Mouse (Mus musculus) lung, embryonic 16.5 days (tissue): ENCODE measurements around the gene Tmem210. TPM values are rescaled to one million over a fixed set of nuclear protein-coding genes. Genes with fewer than 3 reads are reported as not detected.
A peak's percentile ranks its signal among the peaks of the same experiment; 100 is the strongest.

Experiments
- ATAC-seq: fragments of 200-750 bp; cut with Nextera tagmentation; 2 replicates; pipeline ENCODE4 v1.8.0; 2017; ENCODE audit warnings: low read depth, mild to moderate bottlenecking, moderate library complexity
- H3K27ac ChIP-seq: fragments of 300-500 bp; sonication (generic); 2 replicates; pipeline ENCODE4 v1.5.1; 2014; ENCODE audit warnings: mild to moderate bottlenecking, control low read depth, low read length
- H3K27me3 ChIP-seq: fragments of 300-500 bp; sonication (generic); 2 replicates; pipeline ENCODE4 v1.6.1; 2014; ENCODE audit warnings: low read depth, low read length, mixed read lengths; ENCODE audit not compliant: control insufficient read depth, insufficient read depth
- H3K36me3 ChIP-seq: fragments of 300-500 bp; sonication (generic); 2 replicates; pipeline ENCODE4 v1.6.1; 2014; ENCODE audit warnings: low read length; ENCODE audit not compliant: control insufficient read depth, insufficient read depth
- H3K4me1 ChIP-seq: fragments of 300-500 bp; sonication (generic); replicated peaks from 2 replicates; pipeline ENCODE4 v1.6.1; 2014; ENCODE audit warnings: low read length, mixed read lengths; ENCODE audit not compliant: control insufficient read depth, insufficient read depth
- H3K4me2 ChIP-seq: fragments of 300-500 bp; sonication (generic); 2 replicates; pipeline ENCODE4 v1.6.1; 2014; ENCODE audit warnings: low read depth, low read length, control low read depth
- H3K4me3 ChIP-seq: fragments of 300-500 bp; sonication (generic); 2 replicates; pipeline ENCODE4 v1.5.1; 2014; ENCODE audit warnings: mild to moderate bottlenecking, low read length, control low read depth
- H3K9ac ChIP-seq: fragments of 300-500 bp; sonication (generic); 2 replicates; pipeline ENCODE4 v1.6.1; 2014; ENCODE audit warnings: low read length, control low read depth
- H3K9me3 ChIP-seq: fragments of 300-500 bp; sonication (generic); 2 replicates; pipeline ENCODE4 v1.6.1; 2016; ENCODE audit warnings: low read length; ENCODE audit not compliant: control insufficient read depth
- WGBS: fragments of 180-500 bp; shearing (Covaris S2); extraction: QIAGEN DNeasy Blood & Tissue Kit; methylation state at CpG from one replicate; pipeline ENCODE4 v1.1.7; 2014; 5-methylcytosine and 5-hydroxymethylcytosine counted together
- polyA plus RNA-seq: library from polyadenylated mRNA; unstranded; fragments of >200 nt; fragmentation: Nextera tagmentation; extraction: Ambion mirVana; gene quantifications from 2 replicates; pipeline ENCODE4 v1.2.1, GENCODE M21; 2015

Gene Tmem210
- polyA plus RNA-seq, 1 experiment from 2014 or later: not detected

DNA sequence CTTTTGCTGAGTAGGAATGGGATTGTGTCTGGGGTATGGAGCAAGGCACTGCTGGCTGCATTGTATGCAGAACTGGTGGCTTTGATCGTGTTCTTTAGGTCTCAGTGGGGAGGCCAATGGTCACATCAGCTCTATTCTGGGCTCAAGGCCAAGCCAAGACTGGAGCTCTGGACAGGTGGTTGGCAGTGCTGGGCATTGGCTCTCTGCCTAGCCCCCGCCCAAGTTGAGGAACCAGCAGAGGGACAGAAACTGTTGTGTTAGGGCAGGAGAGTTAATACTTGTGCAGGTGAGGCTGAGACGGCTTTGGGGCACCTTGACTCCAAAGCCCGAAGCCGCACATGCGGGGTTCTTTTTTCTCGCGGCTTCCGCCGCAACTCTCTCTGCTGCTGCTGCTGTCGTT lies 1.7 kb downstream of the Tmem210 start, which contains the start of gene Lrrc26:
TSS of gene Lrrc26 (plus strand) at position 265 of the 400 bp plus-strand sequence.
- peak within 1 kb of the TSS; percentile 46; the same call in 1 of the 2 replicates for H3K9ac ChIP-seq
- H3K36me3 ChIP-seq: peaks cover 13% of the 10 kb centered on the region
- H3K4me3 ChIP-seq: peak within 1 kb of the TSS; percentile 42
- WGBS: 8% methylated on average over 11 of the region's 11 CpGs
- no peaks in the 10 kb centered on the region for H3K9me3 ChIP-seq
- H3K4me2 ChIP-seq: peak within 1 kb of the TSS; percentile 47
- H3K27ac ChIP-seq: 0 out of 2 replicates have a peak within 1 kb of the TSS, but pooled peaks have one; percentile 4
- H3K4me1 ChIP-seq: peaks cover 29% of the 10 kb centered on the region
- ATAC-seq: no peak
- peaks cover 46% of the 10 kb centered on the region for H3K27me3 ChIP-seq

DNA sequence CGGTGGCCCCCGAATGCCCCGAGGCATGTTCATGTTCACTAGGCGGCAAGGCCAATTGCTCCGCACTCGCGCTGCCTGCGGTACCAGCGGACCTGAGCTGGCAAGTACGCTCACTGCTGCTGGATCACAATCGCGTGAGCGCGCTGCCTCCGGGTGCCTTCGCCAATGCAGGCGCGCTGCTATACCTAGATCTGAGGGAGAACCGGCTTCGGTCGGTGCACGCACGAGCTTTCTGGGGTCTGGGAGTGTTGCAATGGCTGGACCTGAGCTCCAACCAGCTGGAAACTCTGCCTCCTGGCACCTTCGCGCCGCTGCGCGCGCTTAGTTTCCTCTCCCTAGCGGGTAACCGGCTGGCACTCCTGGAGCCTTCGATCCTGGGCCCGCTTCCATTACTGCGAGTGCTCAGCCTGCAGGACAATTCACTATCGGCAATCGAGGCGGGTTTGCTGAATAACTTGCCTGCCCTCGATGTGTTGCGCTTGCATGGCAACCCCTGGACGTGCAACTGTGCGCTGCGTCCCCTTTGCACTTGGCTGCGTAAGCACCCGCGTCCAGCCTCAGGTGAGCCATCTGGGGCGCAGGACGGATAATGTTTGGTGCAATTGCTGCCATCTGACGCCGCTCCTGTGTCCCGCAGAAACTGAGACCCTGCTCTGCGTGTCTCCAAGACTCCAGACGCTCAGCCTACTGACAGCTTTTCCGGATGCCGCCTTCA lies 2.3 kb downstream of the Tmem210 start:
- ATAC-seq: no peak
- peak overlapping the region; percentile 46; the same call in 1 of the 2 replicates for H3K9ac ChIP-seq
- H3K27me3 ChIP-seq: peaks cover 46% of the 10 kb centered on the region
- peak overlapping the region; percentile 42 for H3K4me3 ChIP-seq
- H3K4me2 ChIP-seq: peak overlapping the region; percentile 47
- H3K36me3 ChIP-seq: peaks cover 7% of the 10 kb centered on the region
- WGBS: 2% methylated on average over 54 of the region's 54 CpGs
- peaks cover 29% of the 10 kb centered on the region for H3K4me1 ChIP-seq
- no peak overlapping the region for H3K27ac ChIP-seq
- H3K9me3 ChIP-seq: no peaks in the 10 kb centered on the region

- H3K9me3 ChIP-seq: no peaks in the 10 kb centered on the region
- peak overlapping the region; percentile 47 for H3K4me2 ChIP-seq
- peaks cover 46% of the 10 kb centered on the region for H3K27me3 ChIP-seq
- 2% methylated on average over 18 of the region's 18 CpGs for WGBS
- H3K36me3 ChIP-seq: peaks cover 1% of the 10 kb centered on the region
- H3K4me1 ChIP-seq: peaks cover 29% of the 10 kb centered on the region
- peak overlapping the region; percentile 42 for H3K4me3 ChIP-seq
- no peak for ATAC-seq
- peak overlapping the region; percentile 24; the same call in 1 of the 2 replicates for H3K9ac ChIP-seq
- no peak overlapping the region for H3K27ac ChIP-seq
Observed at GRCm38 (mm10) chr2:25290816-25291130, 2.8 kb downstream of the Tmem210 start.

GRCm38 (mm10) chr2:25291184-25292053 lies 3.5 kb downstream of the Tmem210 start:
- H3K4me2 ChIP-seq: peak overlapping the region; percentile 57
- 10% methylated on average over 32 of the region's 32 CpGs for WGBS
- ATAC-seq: no peak

DNA sequence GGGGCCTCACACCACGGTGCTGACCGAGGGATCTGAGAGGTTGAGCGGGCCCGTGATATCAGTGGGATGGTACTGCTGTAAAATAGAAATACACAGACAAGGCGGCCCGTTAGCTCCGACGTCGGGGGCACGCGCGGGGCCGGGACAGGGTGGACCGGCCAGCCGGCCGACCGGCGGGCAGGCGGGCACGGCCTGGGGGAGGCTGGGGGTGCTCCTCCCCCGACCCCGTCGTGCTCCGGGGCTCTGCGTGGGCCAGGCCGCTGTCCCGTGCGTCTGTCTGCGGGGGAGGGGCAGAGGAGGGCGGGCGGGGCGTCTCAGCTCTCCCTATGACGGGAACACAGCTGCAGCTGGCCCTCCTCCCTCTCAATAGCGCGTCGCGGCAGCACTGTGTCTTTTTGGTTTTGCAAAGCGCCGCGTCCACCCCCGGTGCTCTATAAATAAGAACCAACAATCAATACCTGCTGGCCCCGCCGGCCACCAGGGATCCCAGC lies 4.2 kb downstream of the Tmem210 start:
- Histone ChIP-seq H3K9ac (peak overlapping the region; percentile 60), H3K4me3 (peak overlapping the region; percentile 42), H3K27ac (no peak overlapping the region), H3K9me3 (no peaks in the 10 kb centered on the region), H3K4me1 (peaks cover 18% of the 10 kb centered on the region), H3K27me3 (peaks cover 50% of the 10 kb centered on the region), H3K4me2 (peak overlapping the region; percentile 57), H3K36me3 (no peaks in the 10 kb centered on the region)
- 7% methylated on average over 37 of the region's 43 CpGs for WGBS
- peak; percentile 39 for ATAC-seq

More at GRCm38 (mm10) chr2:25291184-25292053, 3.5 kb downstream of the Tmem210 start:
- H3K27me3 ChIP-seq: peaks cover 50% of the 10 kb centered on the region
- H3K4me1 ChIP-seq: peaks cover 24% of the 10 kb centered on the region
- H3K4me3 ChIP-seq: peak overlapping the region; percentile 42
- H3K27ac ChIP-seq: no peak overlapping the region
- peak overlapping the region; percentile 60 for H3K9ac ChIP-seq
- no peaks in the 10 kb centered on the region for H3K9me3 ChIP-seq
- no peaks in the 10 kb centered on the region for H3K36me3 ChIP-seq

DNA sequence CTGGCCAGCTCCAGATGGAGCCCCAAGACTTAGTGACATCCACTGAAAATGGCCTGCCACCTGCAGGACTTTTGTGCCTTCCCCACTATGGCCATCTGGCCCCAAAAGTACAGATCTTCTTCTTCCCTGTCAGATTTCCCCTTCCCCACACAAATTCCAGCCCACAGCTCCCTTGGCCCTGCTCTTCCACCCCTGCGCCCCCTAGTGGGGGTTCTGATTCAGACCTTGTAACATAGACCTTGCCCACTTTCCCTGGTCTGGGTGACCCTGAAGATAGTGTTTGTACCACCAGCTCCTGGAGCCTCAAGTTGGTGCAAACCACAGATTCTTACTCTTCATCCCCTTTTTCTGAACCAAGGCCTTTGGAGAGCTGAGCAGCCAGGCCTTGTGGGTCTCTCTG lies 4.9 kb downstream of the Tmem210 start:
- H3K36me3 ChIP-seq: no peaks in the 10 kb centered on the region
- H3K4me3 ChIP-seq: no peak overlapping the region
- no peak overlapping the region for H3K4me2 ChIP-seq
- H3K4me1 ChIP-seq: peaks cover 15% of the 10 kb centered on the region; the same call in 1 of the 2 replicates
- H3K9ac ChIP-seq: no peak overlapping the region
- no peaks in the 10 kb centered on the region for H3K9me3 ChIP-seq
- peaks cover 50% of the 10 kb centered on the region for H3K27me3 ChIP-seq
- 0 out of 2 replicates have a peak, but pooled peaks have one; percentile 15 for ATAC-seq
- H3K27ac ChIP-seq: no peak overlapping the region
- 0% methylated on average over 1 of the region's 1 CpGs for WGBS

GRCm38 (mm10) chr2:25293706-25294105 lies 5.8 kb downstream of the Tmem210 start:
- Histone ChIP-seq H3K27me3 (peaks cover 47% of the 10 kb centered on the region), H3K4me1 (peaks cover 15% of the 10 kb centered on the region; the same call in 1 of the 2 replicates), H3K9ac (no peak overlapping the region), H3K4me3 (no peak overlapping the region), H3K27ac (no peak overlapping the region), H3K9me3 (no peaks in the 10 kb centered on the region), H3K4me2 (no peak overlapping the region), H3K36me3 (no peaks in the 10 kb centered on the region)
- no peak for ATAC-seq
- 65% methylated on average over 9 of the region's 9 CpGs for WGBS

GRCm38 (mm10) chr2:25297093-25297492 lies 9.1 kb downstream of the Tmem210 start:
- Histone ChIP-seq H3K4me3 (no peak overlapping the region), H3K9ac (no peak overlapping the region), H3K36me3 (no peaks in the 10 kb centered on the region), H3K4me2 (no peak overlapping the region), H3K27me3 (peaks cover 14% of the 10 kb centered on the region), H3K27ac (no peak overlapping the region), H3K9me3 (no peaks in the 10 kb centered on the region), H3K4me1 (peaks cover 6% of the 10 kb centered on the region; the same call in 1 of the 2 replicates)
- no peak for ATAC-seq
- WGBS: 77% methylated on average over 8 of the region's 8 CpGs

GRCm38 (mm10) chr2:25298046-25298445 lies 10.1 kb downstream of the Tmem210 start:
- H3K4me2 ChIP-seq: no peak overlapping the region
- no peak overlapping the region for H3K9ac ChIP-seq
- no peak overlapping the region for H3K27ac ChIP-seq
- H3K36me3 ChIP-seq: no peaks in the 10 kb centered on the region
- H3K4me3 ChIP-seq: no peak overlapping the region
- H3K4me1 ChIP-seq: no peaks in the 10 kb centered on the region
- H3K9me3 ChIP-seq: no peaks in the 10 kb centered on the region
- peaks cover 6% of the 10 kb centered on the region; the same call in 1 of the 2 replicates for H3K27me3 ChIP-seq
- no peak for ATAC-seq
- 71% methylated on average over 10 of the region's 10 CpGs for WGBS
